Mouse (Mus musculus): ENCODE measurements around the gene Adap1.

- TF ChIP-seq CTCF (IDR thresholded peaks at IDR 0.05; ENCODE audit: low read depth) (peak; percentile 99), EP300 (IDR thresholded peaks at IDR 0.05; ENCODE audit: low read depth) (no peak)
These were observed 43.2 kb downstream of the Adap1 start for GRCm38 (mm10) chr5:139282191-139282590.
